Mouse (Mus musculus) macrophage (primary cell): ENCODE results near the gene Smim11. TPM values are rescaled to one million over a fixed set of nuclear protein-coding genes. Genes with fewer than 3 reads are reported as not detected.

Source experiments
- polyA plus RNA-seq: library from polyadenylated mRNA; stranded (reverse); fragments of 250-400 nt; gene quantifications from 3 replicates; pipeline ENCODE4 v1.2.4, GENCODE M21; 2018; ENCODE audit warnings: inconsistent platforms

Smim11 gene
- polyA plus RNA-seq, 1 experiment from 2014 or later = 76.0 TPM

Other genes starting within 250 kb of the Smim11 start
- 18.9 to 32.5 TPM (median 22.6 TPM) in 3 replicates for gene Mrps6, start 243.0 kb upstream of the Smim11 start, polyA plus RNA-seq
- not detected in 3 replicates for gene Gm49711, start 243.0 kb upstream of the Smim11 start, polyA plus RNA-seq
- 0.62 to 1.7 TPM (median 1.1 TPM) in 3 replicates for gene Slc5a3, start 243.0 kb upstream of the Smim11 start, polyA plus RNA-seq
- not detected in 3 replicates for gene Kcne2, start 8.9 kb upstream of the Smim11 start, polyA plus RNA-seq
- gene Fam243, start 20.2 kb downstream of the Smim11 start, polyA plus RNA-seq = not detected in 3 replicates
- gene Kcne1, start 58.2 kb downstream of the Smim11 start, polyA plus RNA-seq = not detected in 3 replicates
- 27.6 to 35.2 TPM (median 30.7 TPM) in 3 replicates for gene Rcan1, start 169.6 kb downstream of the Smim11 start, polyA plus RNA-seq
- not detected in 3 replicates for gene Clic6, start 184.4 kb downstream of the Smim11 start, polyA plus RNA-seq